Mouse (Mus musculus): ENCODE measurements at regions not wholly inside any gene's neighbourhood (a gene's known extent, or its start where the extent isn't known, plus 50 kb on each side); places are given as distances from the start of the nearest gene placed in this dataset.
A peak's percentile ranks its signal among the peaks of the same experiment; 100 is the strongest.

DNA sequence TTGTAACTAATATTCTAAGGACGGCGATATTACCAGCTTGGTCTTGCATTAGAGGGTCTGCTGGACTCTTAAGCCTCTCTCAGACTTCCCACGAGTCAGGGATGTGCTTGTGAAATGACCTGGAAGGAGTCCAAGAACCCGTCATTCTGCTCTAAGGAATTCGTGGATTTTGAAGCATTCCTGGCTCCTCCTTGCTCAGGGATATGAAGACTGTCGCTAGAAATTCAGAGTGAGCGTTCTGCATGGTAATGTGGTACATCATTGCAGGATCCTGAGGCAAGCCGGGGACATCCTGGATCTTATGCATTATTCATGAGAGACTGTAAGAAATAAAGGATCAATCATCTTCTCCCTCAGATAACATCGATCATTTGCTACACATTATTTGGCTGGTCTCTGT, 162.6 kb upstream of the Fam92a start:
- peak overlapping the region; percentile 84 for H3K27ac ChIP-seq
- peak overlapping the region; percentile 13; the same call in 1 of the 2 replicates for H3K4me2 ChIP-seq
- WGBS = 32% methylated on average over 9 of the region's 9 CpGs
- no peak overlapping the region for H3K4me3 ChIP-seq
- no peaks in the 10 kb centered on the region for H3K36me3 ChIP-seq
- H3K27me3 ChIP-seq = no peaks in the 10 kb centered on the region
- no peak overlapping the region for H3K9ac ChIP-seq
- peaks cover 6% of the 10 kb centered on the region; the same call in 1 of the 2 replicates for H3K9me3 ChIP-seq
- peak; percentile 88 for ATAC-seq (ENCODE audit: low FRiP score)
- peaks cover 25% of the 10 kb centered on the region for H3K4me1 ChIP-seq (replicated peaks)

DNA sequence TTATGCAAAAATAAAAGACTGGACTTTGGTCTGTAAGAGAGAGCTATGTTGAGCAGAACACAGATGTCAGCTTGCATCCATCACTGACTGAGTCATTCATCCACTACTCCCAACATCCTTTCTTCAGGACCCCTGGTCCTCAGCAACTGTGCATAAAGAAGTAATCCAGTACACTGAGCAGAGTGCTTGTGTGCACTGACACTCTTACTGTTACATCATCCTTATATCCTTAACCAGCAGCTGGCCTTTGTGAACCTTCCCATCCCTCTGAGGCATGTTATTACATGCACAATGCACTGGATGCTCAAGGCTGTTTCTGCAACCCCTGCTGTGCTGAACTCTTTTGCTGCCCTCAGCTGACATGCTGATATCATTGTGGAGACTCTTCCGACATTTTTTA, 144.2 kb upstream of the Fam92a start:
- Histone ChIP-seq H3K4me1 (replicated peaks) (peaks cover 10% of the 10 kb centered on the region; the same call in 1 of the 2 replicates), H3K9ac (no peak overlapping the region), H3K9me3 (no peaks in the 10 kb centered on the region), H3K4me2 (no peak overlapping the region), H3K27ac (no peak overlapping the region), H3K36me3 (no peaks in the 10 kb centered on the region), H3K27me3 (no peaks in the 10 kb centered on the region), H3K4me3 (no peak overlapping the region)
- no peak for ATAC-seq (ENCODE audit: low FRiP score)
- WGBS = 37% methylated on average over 1 of the region's 1 CpGs

DNA sequence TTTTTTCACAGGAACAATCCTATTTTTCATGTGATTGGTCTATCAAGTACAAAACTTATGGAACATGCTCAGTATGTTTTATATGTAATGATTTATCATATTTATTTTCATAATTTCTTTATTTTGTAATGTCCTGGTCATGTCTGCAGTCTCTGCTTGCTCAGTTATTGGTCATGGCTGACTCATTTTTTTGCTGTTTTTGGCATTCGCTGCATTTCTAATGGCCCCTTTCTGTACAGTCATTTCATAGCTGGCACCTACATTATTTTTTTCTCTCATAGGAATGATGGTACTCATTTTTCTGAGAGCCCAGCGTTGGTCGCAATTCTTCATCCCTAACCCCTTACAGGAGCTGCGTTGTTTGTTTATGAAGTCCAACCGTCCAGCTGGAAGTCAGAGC, 136.5 kb upstream of the Fam92a start:
- no peak overlapping the region for H3K4me3 ChIP-seq
- H3K4me2 ChIP-seq = no peak overlapping the region
- H3K36me3 ChIP-seq = no peaks in the 10 kb centered on the region
- no peak for ATAC-seq (ENCODE audit: low FRiP score)
- no peak overlapping the region for H3K9ac ChIP-seq
- peaks cover 17% of the 10 kb centered on the region for H3K4me1 ChIP-seq (replicated peaks)
- H3K9me3 ChIP-seq = no peaks in the 10 kb centered on the region
- H3K27me3 ChIP-seq = no peaks in the 10 kb centered on the region
- peak overlapping the region; percentile 40 for H3K27ac ChIP-seq
- 84% methylated on average over 5 of the region's 5 CpGs for WGBS

DNA sequence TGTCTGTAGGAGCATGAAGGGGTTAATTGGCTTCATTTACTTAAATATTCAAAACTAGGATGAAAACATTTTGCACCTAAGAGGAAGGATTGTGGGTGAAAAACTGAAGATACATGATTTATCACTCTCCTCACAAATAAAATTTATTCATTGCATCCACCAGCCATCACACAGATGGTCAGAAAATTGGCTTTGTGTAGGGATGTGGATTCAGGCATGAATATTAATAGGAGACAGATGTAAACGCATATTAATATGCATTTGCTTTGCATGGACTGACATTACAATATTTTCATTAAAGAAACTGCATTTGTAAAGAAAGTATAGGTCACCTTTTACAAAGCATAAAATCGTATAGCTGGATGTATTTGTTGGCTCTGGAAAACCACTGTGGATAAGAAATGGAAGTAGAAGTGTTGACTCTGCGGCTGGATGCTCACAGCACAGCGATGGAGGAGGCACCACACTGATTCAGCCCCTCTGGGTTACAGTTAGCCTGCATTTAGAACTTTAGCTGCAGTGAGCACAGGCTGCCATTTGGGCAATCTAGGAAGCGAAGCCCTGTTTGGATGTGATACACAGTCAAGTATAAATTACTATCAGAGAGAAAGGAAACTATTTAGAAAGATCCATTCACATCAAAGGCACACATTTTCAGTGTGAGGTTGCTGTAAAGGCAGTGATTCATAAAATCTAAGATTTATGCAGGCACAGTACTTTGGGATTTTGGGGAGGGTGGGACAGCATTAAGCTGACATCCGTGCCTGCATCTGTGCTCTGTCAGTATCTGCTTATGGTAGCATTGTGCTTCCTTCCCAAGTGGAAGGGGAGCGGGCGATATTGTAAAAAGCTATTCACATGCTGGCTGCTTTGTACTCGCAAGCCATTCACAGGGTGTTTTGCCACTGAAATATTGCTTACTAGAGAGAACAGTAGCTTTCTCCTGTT, 135.1 kb upstream of the Fam92a start:
- peak; percentile 85 for ATAC-seq (ENCODE audit: low FRiP score)
- Histone ChIP-seq H3K9me3 (no peaks in the 10 kb centered on the region), H3K36me3 (no peaks in the 10 kb centered on the region), H3K4me1 (replicated peaks) (peaks cover 17% of the 10 kb centered on the region), H3K9ac (peak overlapping the region; percentile 43), H3K27me3 (no peaks in the 10 kb centered on the region), H3K27ac (peak overlapping the region; percentile 88), H3K4me2 (peak overlapping the region; percentile 35), H3K4me3 (no peak overlapping the region)
- whole genome bisulfite sequencing = 34% methylated on average over 9 of the region's 9 CpGs

DNA sequence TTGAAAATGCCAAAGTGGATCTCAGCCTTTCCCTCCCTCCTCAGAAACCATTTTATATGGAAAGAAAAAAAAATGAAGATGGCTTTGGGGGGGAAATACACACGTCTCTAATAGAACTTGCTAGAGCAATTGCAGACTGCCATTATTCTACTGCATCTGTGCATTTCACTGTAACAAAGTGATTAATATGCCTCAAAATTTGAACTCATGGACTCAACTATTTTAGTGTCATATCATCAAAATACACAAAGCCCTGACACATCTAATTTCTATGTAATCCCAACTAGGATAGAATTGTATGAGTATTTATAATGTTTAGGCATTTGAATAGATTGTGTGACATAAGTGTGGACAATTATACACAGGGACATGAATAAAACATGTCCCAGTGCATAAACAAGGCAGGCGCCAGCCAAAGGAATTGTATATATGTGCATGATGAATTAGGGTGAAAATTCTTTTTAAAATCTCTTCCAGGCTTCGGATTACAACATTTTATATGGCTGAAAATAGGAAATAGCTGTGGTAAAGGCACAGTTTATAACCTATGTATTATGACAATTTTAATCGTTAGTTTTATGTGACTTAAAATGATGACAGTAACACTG, 115.4 kb upstream of the Fam92a start:
- no peaks in the 10 kb centered on the region for H3K27me3 ChIP-seq
- ATAC-seq (ENCODE audit: low FRiP score) = no peak
- H3K36me3 ChIP-seq = no peaks in the 10 kb centered on the region
- peak overlapping the region; percentile 52; the same call in 1 of the 2 replicates for H3K27ac ChIP-seq
- no peaks in the 10 kb centered on the region; the same call in 1 of the 2 replicates for H3K4me1 ChIP-seq (replicated peaks)
- H3K4me2 ChIP-seq = no peak overlapping the region
- H3K9ac ChIP-seq = no peak overlapping the region
- H3K4me3 ChIP-seq = no peak overlapping the region
- 40% methylated on average over 4 of the region's 4 CpGs for WGBS
- H3K9me3 ChIP-seq = peaks cover 5% of the 10 kb centered on the region; the same call in 1 of the 2 replicates

DNA sequence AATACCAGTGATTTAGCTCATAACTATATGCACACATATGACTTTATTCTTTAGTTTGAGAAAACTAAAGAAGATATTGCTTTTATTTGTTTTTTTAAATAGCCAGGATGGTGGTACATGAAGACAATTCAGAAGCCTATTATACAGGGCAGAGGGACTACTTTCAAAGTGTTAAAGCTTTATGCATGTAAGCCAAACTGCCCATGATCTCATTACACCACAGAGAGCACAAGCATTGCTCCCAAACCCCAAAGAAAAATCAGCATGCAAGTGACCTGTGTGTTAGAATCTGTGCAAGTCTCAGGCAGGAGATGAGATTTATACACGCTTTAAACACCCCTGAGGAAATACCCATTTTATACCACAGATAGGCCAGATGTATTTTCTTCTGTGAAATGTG, 114.6 kb upstream of the Fam92a start:
- no peak; the same call in 1 of the 2 replicates for ATAC-seq (ENCODE audit: low FRiP score)
- H3K27ac ChIP-seq = no peak overlapping the region
- peaks cover 5% of the 10 kb centered on the region; the same call in 1 of the 2 replicates for H3K9me3 ChIP-seq
- H3K4me2 ChIP-seq = no peak overlapping the region
- no peaks in the 10 kb centered on the region for H3K36me3 ChIP-seq
- H3K27me3 ChIP-seq = no peaks in the 10 kb centered on the region
- no peak overlapping the region for H3K9ac ChIP-seq
- no peaks in the 10 kb centered on the region; the same call in 1 of the 2 replicates for H3K4me1 ChIP-seq (replicated peaks)
- 31% methylated on average over 1 of the region's 1 CpGs for WGBS
- no peak overlapping the region for H3K4me3 ChIP-seq

DNA sequence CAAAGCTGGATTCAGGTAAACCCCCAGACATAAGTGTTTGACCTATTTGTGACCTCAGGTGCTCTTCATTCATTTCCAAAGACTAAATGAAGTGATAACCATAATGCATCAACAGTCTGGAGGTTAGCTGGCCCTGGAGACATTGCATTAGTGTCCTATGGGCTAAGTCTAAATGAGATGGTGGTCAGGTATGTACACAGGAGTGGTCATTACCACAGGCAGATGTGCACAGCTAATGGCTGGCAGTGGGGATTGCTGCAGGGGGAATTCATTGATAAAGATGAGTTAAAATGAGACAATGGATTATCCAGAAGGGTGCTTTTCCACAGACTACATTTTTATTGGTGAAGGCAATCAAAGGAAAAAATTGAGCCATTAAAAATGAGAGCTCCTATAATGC, 114.2 kb upstream of the Fam92a start:
- Histone ChIP-seq H3K9ac (no peak overlapping the region), H3K27ac (no peak overlapping the region), H3K9me3 (peaks cover 5% of the 10 kb centered on the region; the same call in 1 of the 2 replicates), H3K4me2 (no peak overlapping the region), H3K36me3 (no peaks in the 10 kb centered on the region), H3K4me1 (replicated peaks) (no peaks in the 10 kb centered on the region; the same call in 1 of the 2 replicates), H3K27me3 (no peaks in the 10 kb centered on the region), H3K4me3 (no peak overlapping the region)
- no peak for ATAC-seq (ENCODE audit: low FRiP score)

DNA sequence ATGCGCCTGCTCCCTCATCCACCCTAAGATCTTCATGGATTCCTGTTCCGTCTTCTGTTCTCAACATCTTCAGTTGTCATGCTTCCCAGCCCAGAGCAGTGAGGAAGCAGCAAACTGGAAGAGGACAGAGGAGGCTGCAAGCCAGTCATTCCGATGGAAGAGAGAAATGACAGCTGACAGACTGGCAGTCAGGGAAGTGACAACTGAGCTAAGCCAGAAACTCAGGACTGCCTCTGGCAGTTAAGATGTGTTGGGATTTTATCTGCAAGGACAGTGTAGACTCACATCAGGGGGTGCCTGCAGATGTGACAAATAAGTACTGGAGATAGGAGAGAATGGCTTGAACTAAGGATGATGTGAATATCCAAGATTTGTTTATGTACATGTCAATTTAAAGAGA, 106.1 kb upstream of the Fam92a start:
- H3K27ac ChIP-seq = 0 out of 2 replicates have a peak overlapping the region, but pooled peaks have one; percentile 20
- H3K9ac ChIP-seq = no peak overlapping the region
- H3K36me3 ChIP-seq = no peaks in the 10 kb centered on the region
- WGBS = 83% methylated on average over 3 of the region's 3 CpGs
- peaks cover 5% of the 10 kb centered on the region; the same call in 1 of the 2 replicates for H3K4me1 ChIP-seq (replicated peaks)
- ATAC-seq (ENCODE audit: low FRiP score) = no peak
- H3K27me3 ChIP-seq = no peaks in the 10 kb centered on the region
- no peak overlapping the region for H3K4me2 ChIP-seq
- no peak overlapping the region for H3K4me3 ChIP-seq
- H3K9me3 ChIP-seq = no peaks in the 10 kb centered on the region

DNA sequence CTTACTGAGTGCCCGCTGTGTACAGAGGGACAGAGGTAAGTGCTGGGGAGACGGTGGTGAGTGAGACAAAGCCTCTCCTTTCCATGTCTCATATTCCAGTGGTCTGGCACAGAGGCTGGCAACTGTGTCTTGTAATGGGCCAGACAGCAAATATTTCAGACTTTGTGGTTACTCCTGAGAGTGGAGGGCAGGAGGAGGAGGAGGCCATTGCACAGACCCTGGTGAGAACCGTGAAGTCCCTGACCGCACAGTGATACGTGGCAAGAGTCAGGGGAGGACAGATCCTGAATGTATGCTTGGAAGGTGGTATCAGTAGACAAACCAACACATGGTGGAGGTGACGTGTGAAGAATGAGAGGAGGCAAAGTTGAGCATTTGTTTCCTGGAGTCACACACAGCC, 101.6 kb upstream of the Fam92a start:
- 75% methylated on average over 6 of the region's 6 CpGs for WGBS
- Histone ChIP-seq H3K4me2 (no peak overlapping the region), H3K27ac (no peak overlapping the region), H3K9me3 (no peaks in the 10 kb centered on the region), H3K36me3 (no peaks in the 10 kb centered on the region), H3K4me3 (no peak overlapping the region), H3K9ac (no peak overlapping the region), H3K27me3 (no peaks in the 10 kb centered on the region), H3K4me1 (replicated peaks) (peaks cover 12% of the 10 kb centered on the region)
- ATAC-seq (ENCODE audit: low FRiP score) = no peak; the same call in 1 of the 2 replicates

DNA sequence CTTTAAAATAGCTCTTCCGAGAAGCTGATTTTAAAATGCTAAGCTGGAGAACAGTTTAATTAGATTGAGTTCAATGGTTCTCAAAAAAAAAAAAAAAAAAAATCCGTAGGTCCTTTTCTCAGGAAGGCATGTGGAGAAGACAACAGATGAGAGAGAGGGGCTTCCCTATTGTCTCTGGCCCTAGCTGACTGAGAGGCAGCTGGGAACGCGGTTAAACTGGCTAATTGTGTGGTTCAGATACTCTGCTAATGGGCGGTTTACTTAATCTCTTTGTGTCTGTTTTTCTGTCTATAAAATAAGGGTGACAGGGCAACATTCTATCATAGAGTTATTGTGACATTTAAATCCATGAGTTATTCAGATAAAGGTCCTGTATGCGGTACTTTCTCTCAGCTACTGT, 101.1 kb upstream of the Fam92a start:
- Histone ChIP-seq H3K4me3 (no peak overlapping the region), H3K27me3 (no peaks in the 10 kb centered on the region), H3K27ac (no peak overlapping the region), H3K9me3 (no peaks in the 10 kb centered on the region), H3K4me2 (no peak overlapping the region), H3K9ac (no peak overlapping the region), H3K36me3 (no peaks in the 10 kb centered on the region), H3K4me1 (replicated peaks) (peaks cover 12% of the 10 kb centered on the region)
- no peak for ATAC-seq (ENCODE audit: low FRiP score)
- 27% methylated on average over 6 of the region's 6 CpGs for WGBS

DNA sequence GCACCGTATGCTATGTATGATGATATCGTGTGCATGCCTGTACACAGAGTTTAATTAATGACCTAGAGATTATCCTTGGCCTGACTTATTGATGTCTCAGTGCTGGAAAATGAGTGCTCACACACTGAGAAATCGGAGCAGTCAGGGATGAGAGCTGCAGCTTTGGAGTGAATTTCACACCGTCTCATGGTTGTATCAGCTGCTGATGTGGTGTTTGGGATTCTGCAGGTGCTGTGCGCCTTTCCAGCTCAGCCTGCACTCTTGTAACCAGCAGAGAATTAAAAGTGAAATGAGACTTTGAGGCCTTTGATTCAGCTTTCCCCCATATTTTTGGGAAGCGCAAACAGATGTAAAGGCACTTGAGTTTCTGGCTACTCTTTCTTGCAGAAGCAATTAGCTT, 100.6 kb upstream of the Fam92a start:
- H3K9ac ChIP-seq = no peak overlapping the region
- no peak overlapping the region for H3K4me3 ChIP-seq
- H3K27me3 ChIP-seq = no peaks in the 10 kb centered on the region
- H3K36me3 ChIP-seq = no peaks in the 10 kb centered on the region
- no peaks in the 10 kb centered on the region for H3K9me3 ChIP-seq
- 62% methylated on average over 6 of the region's 6 CpGs for WGBS
- H3K4me2 ChIP-seq = no peak overlapping the region
- peaks cover 12% of the 10 kb centered on the region for H3K4me1 ChIP-seq (replicated peaks)
- ATAC-seq (ENCODE audit: low FRiP score) = no peak
- H3K27ac ChIP-seq = 0 out of 2 replicates have a peak overlapping the region, but pooled peaks have one; percentile 19

DNA sequence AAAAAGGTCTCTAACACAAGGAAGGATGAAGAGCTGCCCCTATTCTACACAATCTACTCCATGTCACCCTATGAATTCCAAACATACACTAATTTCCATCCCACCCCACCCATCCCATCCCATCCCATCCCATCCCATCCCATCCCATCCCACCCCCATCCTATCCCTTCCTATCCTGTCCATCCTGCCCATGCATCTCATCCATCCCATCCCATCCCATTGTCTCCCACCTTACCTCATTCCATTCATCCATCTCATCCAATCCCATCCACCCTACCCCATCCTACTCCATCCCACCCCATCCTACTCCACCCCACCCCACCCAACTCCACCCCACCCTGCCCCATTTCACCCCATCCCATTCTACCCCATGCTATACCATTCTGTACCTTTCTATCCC, 91.9 kb upstream of the Fam92a start:
- Histone ChIP-seq H3K9ac (no peak overlapping the region), H3K4me3 (no peak overlapping the region), H3K36me3 (no peaks in the 10 kb centered on the region), H3K9me3 (no peaks in the 10 kb centered on the region), H3K27me3 (no peaks in the 10 kb centered on the region), H3K4me1 (replicated peaks) (no peaks in the 10 kb centered on the region), H3K4me2 (no peak overlapping the region), H3K27ac (peak overlapping the region; percentile 64; the same call in 1 of the 2 replicates)
- ATAC-seq (ENCODE audit: low FRiP score) = peak; percentile 44; the same call in 1 of the 2 replicates

Measured in hindbrain, embryonic 13.5 days (tissue).